Mouse (Mus musculus): ENCODE measurements around the gene Wars. TPM values are rescaled to one million over a fixed set of nuclear protein-coding genes. Genes with fewer than 3 reads are reported as not detected.

Gene Wars
- polyA plus RNA-seq, 2 experiments = 19.4 to 27.8 TPM

DNA sequence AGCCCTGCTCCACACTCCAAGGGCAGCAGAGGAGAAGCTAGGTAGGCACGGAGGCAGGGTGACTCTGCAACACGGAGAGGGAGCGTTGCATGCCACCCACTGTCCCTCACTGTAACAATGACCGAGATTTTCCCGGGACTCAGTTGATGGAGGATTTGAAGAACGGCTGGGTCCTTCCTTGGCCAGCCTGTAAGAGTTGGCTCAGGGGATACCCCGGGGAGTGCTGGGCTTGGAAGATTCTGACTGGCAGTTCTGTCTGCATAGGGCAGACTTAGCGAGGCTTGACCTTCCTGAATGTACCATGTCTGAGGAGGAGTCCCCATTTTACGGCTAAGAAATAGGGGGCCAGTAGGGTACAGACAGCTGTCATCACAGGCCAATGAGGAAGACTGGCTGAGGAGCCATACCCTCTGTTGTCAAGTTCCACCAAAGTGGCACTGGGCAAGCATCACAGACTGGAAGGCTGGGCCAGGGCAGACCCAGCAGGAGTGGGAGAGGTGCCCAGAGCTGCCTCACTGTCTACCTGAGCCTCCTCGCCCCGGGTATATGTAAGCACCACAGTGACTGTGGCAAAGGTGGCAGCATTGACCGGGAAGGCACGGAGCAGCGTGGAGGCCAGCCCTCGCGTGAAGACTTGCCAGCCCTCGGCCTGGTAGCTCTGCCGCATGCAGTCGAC is 67.6 kb downstream of the Wars start:
- H3K27ac ChIP-seq = no peak overlapping the region
- WGBS (ENCODE audit: insufficient replicate concordance) = 88% methylated on average over 19 of the region's 19 CpGs
- DNase-seq (ENCODE audit: low read depth in 3 of 3, low spot score in 3 of 3) (no peak), ATAC-seq (ENCODE audit: insufficient read depth) (no peak)
- H3K4me2 ChIP-seq (ENCODE audit: low read depth) = no peak overlapping the region
- H3K9me3 ChIP-seq (ENCODE audit: control insufficient read depth, low read length) = no peaks in the 10 kb centered on the region; the same call in 1 of the 2 replicates
- no peak overlapping the region for H3K4me3 ChIP-seq (ENCODE audit: insufficient read depth in 1 of 2, low read depth in 2 of 2, low read length in 2 of 2)
- no peaks in the 10 kb centered on the region for H3K4me1 ChIP-seq (replicated peaks; ENCODE audit: control insufficient read depth in 2 of 2, insufficient read depth in 2 of 2, low read length in 1 of 2)
- H3K9ac ChIP-seq (replicated peaks) = no peak overlapping the region
- no peak for TF ChIP-seq EP300 (IDR thresholded peaks at IDR 0.05; ENCODE audit: low read depth)
- TF ChIP-seq CTCF (IDR thresholded peaks at IDR 0.05; ENCODE audit: low read depth) = no peak
- H3K27me3 ChIP-seq (ENCODE audit: control insufficient read depth, insufficient read depth, low read length) = no peaks in the 10 kb centered on the region
- H3K36me3 ChIP-seq (replicated peaks; ENCODE audit: control insufficient read depth, insufficient read depth, low read depth) = no peaks in the 10 kb centered on the region

DNA sequence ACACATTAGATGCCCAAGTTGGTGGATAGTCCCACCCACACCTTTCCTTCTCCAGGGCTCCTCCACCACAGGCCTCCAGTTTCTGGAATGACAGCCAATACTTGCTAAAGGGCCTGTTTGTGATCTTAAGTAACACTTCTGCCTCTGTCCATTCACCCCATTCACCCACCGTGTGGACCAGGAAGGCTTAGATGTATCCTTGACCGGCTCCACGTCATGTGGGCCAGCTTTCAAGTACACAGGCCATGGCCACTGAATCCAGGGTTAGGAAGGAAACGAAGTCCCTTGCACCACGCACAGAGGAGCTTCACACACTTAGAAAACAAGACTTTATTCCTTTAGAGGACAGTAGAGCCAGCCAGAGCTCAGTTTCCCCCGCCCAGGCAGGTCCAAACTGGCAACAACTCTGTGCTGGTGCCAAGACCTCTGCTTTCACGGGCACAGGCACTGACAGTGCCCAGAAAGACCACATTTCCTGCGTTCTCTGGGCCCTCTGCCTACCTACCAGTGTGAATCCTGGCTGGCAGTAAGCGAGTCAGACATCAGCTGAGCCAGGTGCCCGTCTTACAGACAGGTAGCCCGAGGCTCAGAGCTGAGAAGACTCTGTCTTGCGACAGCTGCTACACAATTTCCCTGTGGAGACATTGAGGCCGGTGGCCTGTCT is 68.3 kb downstream of the Wars start:
- TF ChIP-seq CTCF (IDR thresholded peaks at IDR 0.05; ENCODE audit: low read depth) = no peak
- TF ChIP-seq EP300 (IDR thresholded peaks at IDR 0.05; ENCODE audit: low read depth) = no peak
- Histone ChIP-seq H3K9ac (replicated peaks) (no peak overlapping the region), H3K4me3 (ENCODE audit: insufficient read depth in 1 of 2, low read depth in 2 of 2, low read length in 2 of 2) (no peak overlapping the region), H3K36me3 (replicated peaks; ENCODE audit: control insufficient read depth, insufficient read depth, low read depth) (no peaks in the 10 kb centered on the region), H3K27me3 (ENCODE audit: control insufficient read depth, insufficient read depth, low read length) (no peaks in the 10 kb centered on the region), H3K27ac (no peak overlapping the region), H3K4me2 (ENCODE audit: low read depth) (no peak overlapping the region), H3K4me1 (replicated peaks; ENCODE audit: control insufficient read depth in 2 of 2, insufficient read depth in 2 of 2, low read length in 1 of 2) (no peaks in the 10 kb centered on the region), H3K9me3 (ENCODE audit: control insufficient read depth, low read length) (no peaks in the 10 kb centered on the region; the same call in 1 of the 2 replicates)
- 84% methylated on average over 13 of the region's 13 CpGs for WGBS (ENCODE audit: insufficient replicate concordance)
- DNase-seq (ENCODE audit: low read depth in 3 of 3, low spot score in 3 of 3) = no peak
- no peak for ATAC-seq (ENCODE audit: insufficient read depth)

DNA sequence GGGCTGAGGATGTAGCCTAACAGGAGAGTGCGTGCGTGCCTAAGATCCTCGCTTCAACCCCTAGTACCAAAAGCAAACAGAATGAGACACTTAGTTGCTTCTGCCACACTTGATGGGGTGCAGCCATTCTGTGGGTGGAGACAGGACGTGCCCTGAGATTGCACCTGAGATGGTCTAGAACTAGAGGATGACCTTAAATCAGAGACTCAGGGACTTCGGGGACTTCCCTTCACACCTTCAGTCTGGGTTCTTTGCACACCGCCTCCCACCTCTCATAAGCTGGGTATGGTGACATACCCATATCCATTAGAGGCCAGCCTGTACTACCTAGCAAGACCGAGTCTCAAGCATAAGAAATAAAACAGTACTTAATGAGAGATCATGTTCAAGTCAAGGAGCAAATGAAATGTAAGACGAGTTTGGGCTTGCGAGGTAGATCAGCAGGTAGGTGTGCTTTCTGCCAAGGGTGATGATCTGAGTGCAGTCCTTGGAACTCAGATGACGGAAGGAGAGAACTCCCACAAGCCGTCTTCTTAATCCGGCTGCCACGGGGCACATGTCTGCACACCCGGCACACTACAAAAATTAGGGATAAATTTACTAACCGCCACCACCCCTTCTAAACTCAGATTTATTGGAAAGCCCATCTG is 69.6 kb downstream of the Wars start:
- Histone ChIP-seq H3K27ac (no peak overlapping the region), H3K4me1 (replicated peaks; ENCODE audit: control insufficient read depth in 2 of 2, insufficient read depth in 2 of 2, low read length in 1 of 2) (no peaks in the 10 kb centered on the region), H3K4me3 (ENCODE audit: insufficient read depth in 1 of 2, low read depth in 2 of 2, low read length in 2 of 2) (no peak overlapping the region), H3K4me2 (ENCODE audit: low read depth) (no peak overlapping the region), H3K9ac (replicated peaks) (no peak overlapping the region), H3K9me3 (ENCODE audit: control insufficient read depth, low read length) (no peaks in the 10 kb centered on the region; the same call in 1 of the 2 replicates), H3K36me3 (replicated peaks; ENCODE audit: control insufficient read depth, insufficient read depth, low read depth) (no peaks in the 10 kb centered on the region), H3K27me3 (ENCODE audit: control insufficient read depth, insufficient read depth, low read length) (no peaks in the 10 kb centered on the region)
- 83% methylated on average over 15 of the region's 15 CpGs for WGBS (ENCODE audit: insufficient replicate concordance)
- no peak for ATAC-seq (ENCODE audit: insufficient read depth)
- TF ChIP-seq CTCF (IDR thresholded peaks at IDR 0.05; ENCODE audit: low read depth) (no peak), EP300 (IDR thresholded peaks at IDR 0.05; ENCODE audit: low read depth) (no peak)
- DNase-seq (ENCODE audit: low read depth in 3 of 3, low spot score in 3 of 3) = no peak

DNA sequence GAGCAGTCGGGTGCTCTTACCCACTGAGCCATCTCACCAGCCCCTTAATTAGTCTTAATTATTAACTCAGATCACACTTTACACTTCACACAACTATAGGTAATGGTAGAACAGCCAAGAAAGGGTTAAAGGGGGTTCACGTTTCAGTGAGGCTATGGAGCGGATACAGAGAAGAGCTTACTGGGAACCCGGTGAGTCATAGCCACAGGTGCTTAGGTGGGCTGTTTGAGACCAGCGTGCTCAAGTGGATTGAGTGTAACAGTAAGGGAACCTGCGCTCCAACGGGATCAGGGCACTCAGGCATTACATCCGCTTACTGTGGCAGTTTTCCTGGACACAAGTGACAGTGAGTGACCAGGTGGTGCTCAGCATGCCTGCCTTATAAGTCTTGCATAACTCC is 70.9 kb downstream of the Wars start:
- H3K4me3 ChIP-seq (ENCODE audit: insufficient read depth in 1 of 2, low read depth in 2 of 2, low read length in 2 of 2) = no peak overlapping the region
- peaks cover 6% of the 10 kb centered on the region; the same call in 1 of the 2 replicates for H3K36me3 ChIP-seq (replicated peaks; ENCODE audit: control insufficient read depth, insufficient read depth, low read depth)
- no peak overlapping the region for H3K9ac ChIP-seq (replicated peaks)
- no peak overlapping the region for H3K4me2 ChIP-seq (ENCODE audit: low read depth)
- 71% methylated on average over 8 of the region's 8 CpGs for WGBS (ENCODE audit: insufficient replicate concordance)
- no peaks in the 10 kb centered on the region; the same call in 1 of the 2 replicates for H3K9me3 ChIP-seq (ENCODE audit: control insufficient read depth, low read length)
- H3K4me1 ChIP-seq (replicated peaks; ENCODE audit: control insufficient read depth in 2 of 2, insufficient read depth in 2 of 2, low read length in 1 of 2) = no peaks in the 10 kb centered on the region
- TF ChIP-seq EP300 (IDR thresholded peaks at IDR 0.05; ENCODE audit: low read depth) = no peak
- no peak for TF ChIP-seq CTCF (IDR thresholded peaks at IDR 0.05; ENCODE audit: low read depth)
- DNase-seq (ENCODE audit: low read depth in 3 of 3, low spot score in 3 of 3) = no peak
- ATAC-seq (ENCODE audit: insufficient read depth) = no peak
- no peaks in the 10 kb centered on the region for H3K27me3 ChIP-seq (ENCODE audit: control insufficient read depth, insufficient read depth, low read length)
- H3K27ac ChIP-seq = no peak overlapping the region

DNA sequence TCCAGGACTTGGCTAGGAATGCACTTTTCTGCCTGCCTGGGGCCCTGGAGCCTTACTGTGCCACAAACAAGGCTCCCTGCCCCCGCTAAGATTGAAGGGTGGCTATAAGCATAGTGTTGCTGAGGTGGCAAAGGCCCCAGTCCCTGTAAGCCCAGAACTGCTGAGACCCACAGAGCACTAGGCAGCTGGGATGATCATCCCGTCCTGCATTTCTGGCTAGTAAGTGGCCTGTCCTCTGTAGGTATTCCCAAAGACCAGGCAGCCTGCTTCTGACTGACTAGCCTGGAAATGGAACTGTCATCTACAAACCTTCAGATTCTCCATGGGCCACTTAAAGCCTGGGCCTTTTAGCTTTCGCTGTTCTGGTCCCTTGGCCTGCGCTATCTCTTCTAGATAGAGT is 73.5 kb downstream of the Wars start:
- ATAC-seq (ENCODE audit: insufficient read depth) (no peak), DNase-seq (ENCODE audit: low read depth in 3 of 3, low spot score in 3 of 3) (no peak)
- H3K36me3 ChIP-seq (replicated peaks; ENCODE audit: control insufficient read depth, insufficient read depth, low read depth) = peaks cover 18% of the 10 kb centered on the region
- no peak overlapping the region for H3K4me2 ChIP-seq (ENCODE audit: low read depth)
- H3K9me3 ChIP-seq (ENCODE audit: control insufficient read depth, low read length) = no peaks in the 10 kb centered on the region
- no peaks in the 10 kb centered on the region for H3K27me3 ChIP-seq (ENCODE audit: control insufficient read depth, insufficient read depth, low read length)
- H3K27ac ChIP-seq = no peak overlapping the region
- H3K4me1 ChIP-seq (replicated peaks; ENCODE audit: control insufficient read depth in 2 of 2, insufficient read depth in 2 of 2, low read length in 1 of 2) = no peaks in the 10 kb centered on the region
- no peak overlapping the region for H3K4me3 ChIP-seq (ENCODE audit: insufficient read depth in 1 of 2, low read depth in 2 of 2, low read length in 2 of 2)
- 85% methylated on average over 4 of the region's 4 CpGs for WGBS (ENCODE audit: insufficient replicate concordance)
- TF ChIP-seq CTCF (IDR thresholded peaks at IDR 0.05; ENCODE audit: low read depth) (no peak), EP300 (IDR thresholded peaks at IDR 0.05; ENCODE audit: low read depth) (no peak)
- no peak overlapping the region for H3K9ac ChIP-seq (replicated peaks)

Measured in liver, embryonic 14.5 days (tissue).